Mouse (Mus musculus) heart, postnatal 0 days (tissue): ENCODE measurements at regions not wholly inside any gene's neighbourhood (a gene's known extent, or its start where the extent isn't known, plus 50 kb on each side); places are given as distances from the start of the nearest gene placed in this dataset.

Source experiments
- CTCF ChIP-seq: IDR thresholded peaks from 2 replicates; pipeline ENCODE4 v1.5.1; 2016; ENCODE audit warnings: antibody characterized with exemption, control low read depth, low read depth
- EP300 ChIP-seq: IDR thresholded peaks from 2 replicates; pipeline ENCODE4 v1.6.1; 2016; ENCODE audit warnings: antibody characterized with exemption, low read depth

DNA sequence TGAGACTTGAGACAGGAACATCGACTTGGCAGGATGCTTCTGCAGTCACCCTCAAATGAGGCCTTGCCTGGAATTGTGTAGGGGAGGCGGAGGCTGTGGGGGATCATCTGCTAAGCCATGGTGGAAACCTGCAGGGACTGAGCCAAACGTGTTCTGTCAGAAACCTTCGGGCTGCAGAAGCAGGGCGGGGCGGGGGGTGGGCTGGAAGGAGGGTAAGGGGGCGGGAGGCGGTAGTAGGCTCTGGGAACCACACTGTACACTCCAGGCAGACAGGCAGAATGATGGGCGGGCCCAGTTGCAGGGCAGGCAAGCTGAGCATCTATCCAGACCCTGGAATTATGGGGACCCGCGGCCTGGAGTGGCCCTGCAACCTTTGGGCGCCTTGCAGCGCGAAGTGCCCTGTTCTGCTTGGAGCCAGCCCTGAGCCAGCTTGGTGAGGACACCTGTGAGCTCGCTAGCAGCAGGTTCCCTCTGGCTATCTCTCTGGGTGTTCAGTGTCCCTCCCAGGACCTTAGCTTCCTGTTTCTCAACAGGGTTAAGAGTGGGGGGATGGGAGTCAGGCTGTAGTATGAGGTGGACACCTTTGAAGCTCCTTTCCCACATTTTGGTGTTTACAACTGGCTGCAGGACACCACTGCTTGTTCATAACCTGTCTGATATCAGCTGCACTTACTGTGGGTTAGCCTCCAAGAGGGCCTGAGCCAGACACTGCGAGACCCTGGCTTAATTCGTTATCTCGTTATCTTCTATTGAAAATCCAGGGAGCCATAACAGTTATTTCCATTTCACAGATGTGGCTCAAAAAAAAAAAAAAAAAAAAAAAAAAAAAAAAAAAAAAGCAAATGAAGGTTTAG lies 102.1 kb upstream of the Vps41 start:
- no peak for TF ChIP-seq CTCF
- no peak for TF ChIP-seq EP300
